Mouse (Mus musculus) brain, adult 2 months (tissue): ENCODE results near the gene Fut1.

Experiments used
- DNase-seq: peaks from one replicate; pipeline ENCODE4 v3.0.0; 2011; ENCODE audit warnings: low read depth, low spot score

Gene Fut1

DNA sequence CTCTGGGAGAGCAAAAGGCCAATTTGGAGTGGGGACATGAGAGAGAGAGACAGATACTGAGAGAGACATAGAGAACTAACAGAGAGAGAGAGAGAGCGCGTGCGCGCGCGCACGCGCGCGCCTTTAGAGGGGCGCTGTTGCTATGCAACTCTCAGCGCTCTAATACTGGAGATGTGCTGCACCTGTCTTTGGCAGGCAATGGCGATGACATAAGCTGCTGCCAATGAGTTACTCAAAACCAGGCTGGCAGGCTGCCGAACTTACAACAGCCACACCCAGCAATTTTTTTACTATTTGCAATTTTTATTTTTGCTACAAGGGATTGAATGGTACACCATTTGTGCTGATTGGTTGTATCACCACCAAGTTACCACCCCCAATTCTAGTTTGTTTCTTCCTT lies 50.7 kb downstream of the Fut1 start:
- peak; percentile 67 for DNase-seq

DNA sequence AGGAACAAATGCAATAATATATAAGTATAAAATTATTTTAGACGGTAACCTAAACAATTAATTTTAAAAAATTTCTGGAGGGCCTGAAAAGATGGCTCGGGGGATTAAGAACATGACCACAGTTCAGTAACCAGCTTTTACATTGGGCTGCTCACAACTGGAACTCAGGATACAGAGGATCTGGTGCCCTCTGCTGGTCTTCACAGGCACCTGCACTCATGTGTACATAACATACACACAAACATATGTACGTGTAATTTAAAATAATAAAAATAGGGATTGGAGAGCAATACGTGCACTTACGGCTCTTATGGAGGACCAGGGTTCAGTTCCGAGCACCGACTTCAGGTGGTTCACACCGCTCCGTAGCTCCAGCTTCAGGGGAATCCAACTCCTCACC lies 51.8 kb downstream of the Fut1 start:
- DNase-seq = no peak
